Mouse (Mus musculus): Measurements from ENCODE around the gene Polr1e.

- TF ChIP-seq POLR2A (IDR thresholded peaks at IDR 0.05; ENCODE audit: insufficient read depth, low read length), result no peak
- no peak for TF ChIP-seq CTCF (IDR thresholded peaks at IDR 0.05; ENCODE audit: low read depth, low read length)
- no peak for TF ChIP-seq EP300 (IDR thresholded peaks at IDR 0.05; ENCODE audit: insufficient read depth, low read depth, low read length)
Observed at GRCm38 (mm10) chr4:45047956-45048355, 29.6 kb downstream of the Polr1e start.
